Mouse (Mus musculus): ENCODE measurements around the gene Bmp8a. TPM values are rescaled to one million over a fixed set of nuclear protein-coding genes. Genes with fewer than 3 reads are reported as not detected.
"Not testable (repeated sequence)": the region's sequence is repeated elsewhere in the genome, so short reads cannot be mapped to it uniquely, and the experiment has no call there.

The Bmp8a gene
- polyA plus RNA-seq, 1 experiment from 2014 or later, result 0.23 TPM

- DNase-seq (ENCODE audit: low spot score), result no peak
- Histone ChIP-seq H3K9ac (ENCODE audit: low read length) (no peak overlapping the region), H3K4me2 (ENCODE audit: low read depth, low read length, severe bottlenecking) (no peak overlapping the region), H3K27me3 (ENCODE audit: control insufficient read depth, insufficient read depth, low read length) (no peaks in the 10 kb centered on the region), H3K4me3 (ENCODE audit: low read depth, low read length) (no peak overlapping the region), H3K27ac (ENCODE audit: low read depth, low read length) (no peak overlapping the region), H3K36me3 (ENCODE audit: control insufficient read depth, insufficient read depth, low read length) (peaks cover 24% of the 10 kb centered on the region), H3K4me1 (replicated peaks; ENCODE audit: control insufficient read depth, insufficient read depth, low read length) (no peaks in the 10 kb centered on the region), H3K9me3 (ENCODE audit: control insufficient read depth, low read length) (no peaks in the 10 kb centered on the region)
- no peak for ATAC-seq (replicated peaks; ENCODE audit: low FRiP score)
- WGBS, result 92% methylated on average over 4 of the region's 4 CpGs
Measured at GRCm38 (mm10) chr4:123298226-123298625, 44.8 kb downstream of the Bmp8a start.

GRCm38 (mm10) chr4:123297195-123297960 is 45.7 kb downstream of the Bmp8a start:
- 92% methylated on average over 21 of the region's 22 CpGs for WGBS
- Histone ChIP-seq H3K27ac (ENCODE audit: low read depth, low read length) (no peak overlapping the region), H3K27me3 (ENCODE audit: control insufficient read depth, insufficient read depth, low read length) (no peaks in the 10 kb centered on the region), H3K36me3 (ENCODE audit: control insufficient read depth, insufficient read depth, low read length) (peaks cover 24% of the 10 kb centered on the region), H3K9me3 (ENCODE audit: control insufficient read depth, low read length) (no peaks in the 10 kb centered on the region), H3K9ac (ENCODE audit: low read length) (no peak overlapping the region), H3K4me2 (ENCODE audit: low read depth, low read length, severe bottlenecking) (no peak overlapping the region), H3K4me1 (replicated peaks; ENCODE audit: control insufficient read depth, insufficient read depth, low read length) (no peaks in the 10 kb centered on the region), H3K4me3 (ENCODE audit: low read depth, low read length) (no peak overlapping the region)
- ATAC-seq (replicated peaks; ENCODE audit: low FRiP score) (no peak), DNase-seq (ENCODE audit: low spot score) (no peak)

GRCm38 (mm10) chr4:123296148-123296534 is 46.9 kb downstream of the Bmp8a start:
- Histone ChIP-seq H3K27ac (ENCODE audit: low read depth, low read length) (no peak overlapping the region), H3K4me3 (ENCODE audit: low read depth, low read length) (no peak overlapping the region), H3K36me3 (ENCODE audit: control insufficient read depth, insufficient read depth, low read length) (peaks cover 27% of the 10 kb centered on the region), H3K4me2 (ENCODE audit: low read depth, low read length, severe bottlenecking) (no peak overlapping the region), H3K4me1 (replicated peaks; ENCODE audit: control insufficient read depth, insufficient read depth, low read length) (no peaks in the 10 kb centered on the region), H3K27me3 (ENCODE audit: control insufficient read depth, insufficient read depth, low read length) (no peaks in the 10 kb centered on the region), H3K9me3 (ENCODE audit: control insufficient read depth, low read length) (no peaks in the 10 kb centered on the region), H3K9ac (ENCODE audit: low read length) (no peak overlapping the region)
- DNase-seq (ENCODE audit: low spot score) (no peak), ATAC-seq (replicated peaks; ENCODE audit: low FRiP score) (no peak)
- WGBS, result 89% methylated on average over 5 of the region's 5 CpGs

- 91% methylated on average over 21 of the region's 21 CpGs for WGBS
- no peaks in the 10 kb centered on the region for H3K4me1 ChIP-seq (replicated peaks; ENCODE audit: control insufficient read depth, insufficient read depth, low read length)
- no peak overlapping the region for H3K27ac ChIP-seq (ENCODE audit: low read depth, low read length)
- no peaks in the 10 kb centered on the region for H3K27me3 ChIP-seq (ENCODE audit: control insufficient read depth, insufficient read depth, low read length)
- no peak overlapping the region for H3K4me2 ChIP-seq (ENCODE audit: low read depth, low read length, severe bottlenecking)
- ATAC-seq (replicated peaks; ENCODE audit: low FRiP score) (no peak), DNase-seq (ENCODE audit: low spot score) (no peak)
- H3K4me3 ChIP-seq (ENCODE audit: low read depth, low read length), result no peak overlapping the region
- no peaks in the 10 kb centered on the region for H3K9me3 ChIP-seq (ENCODE audit: control insufficient read depth, low read length)
- peaks cover 27% of the 10 kb centered on the region for H3K36me3 ChIP-seq (ENCODE audit: control insufficient read depth, insufficient read depth, low read length)
- no peak overlapping the region for H3K9ac ChIP-seq (ENCODE audit: low read length)
Measured at GRCm38 (mm10) chr4:123295516-123296147, 47.4 kb downstream of the Bmp8a start.

- H3K9me3 ChIP-seq (ENCODE audit: control insufficient read depth, low read length); H3K9ac ChIP-seq (ENCODE audit: low read length); H3K4me2 ChIP-seq (ENCODE audit: low read depth, low read length, severe bottlenecking); H3K4me1 ChIP-seq (replicated peaks; ENCODE audit: control insufficient read depth, insufficient read depth, low read length); H3K4me3 ChIP-seq (ENCODE audit: low read depth, low read length); H3K27me3 ChIP-seq (ENCODE audit: control insufficient read depth, insufficient read depth, low read length); DNase-seq (ENCODE audit: low spot score); ATAC-seq (replicated peaks; ENCODE audit: low FRiP score); H3K27ac ChIP-seq (ENCODE audit: low read depth, low read length): not testable (repeated sequence)
- peaks cover 27% of the 10 kb centered on the region for H3K36me3 ChIP-seq (ENCODE audit: control insufficient read depth, insufficient read depth, low read length)
- 86% methylated on average over 15 of the region's 15 CpGs for WGBS
Measured at GRCm38 (mm10) chr4:123295026-123295425, 48.0 kb downstream of the Bmp8a start.

GRCm38 (mm10) chr4:123293661-123294443 is 49.2 kb downstream of the Bmp8a start:
- H3K4me3 ChIP-seq (ENCODE audit: low read depth, low read length), result no peak overlapping the region
- no peaks in the 10 kb centered on the region for H3K9me3 ChIP-seq (ENCODE audit: control insufficient read depth, low read length)
- no peak for ATAC-seq (replicated peaks; ENCODE audit: low FRiP score)
- H3K27me3 ChIP-seq (ENCODE audit: control insufficient read depth, insufficient read depth, low read length), result no peaks in the 10 kb centered on the region
- no peak for DNase-seq (ENCODE audit: low spot score)
- H3K9ac ChIP-seq (ENCODE audit: low read length), result no peak overlapping the region
- no peaks in the 10 kb centered on the region for H3K4me1 ChIP-seq (replicated peaks; ENCODE audit: control insufficient read depth, insufficient read depth, low read length)
- WGBS, result 84% methylated on average over 7 of the region's 7 CpGs
- peaks cover 31% of the 10 kb centered on the region for H3K36me3 ChIP-seq (ENCODE audit: control insufficient read depth, insufficient read depth, low read length)
- H3K4me2 ChIP-seq (ENCODE audit: low read depth, low read length, severe bottlenecking), result no peak overlapping the region
- H3K27ac ChIP-seq (ENCODE audit: low read depth, low read length), result no peak overlapping the region

- Histone ChIP-seq H3K27me3 (ENCODE audit: control insufficient read depth, insufficient read depth, low read length) (no peaks in the 10 kb centered on the region), H3K4me2 (ENCODE audit: low read depth, low read length, severe bottlenecking) (no peak overlapping the region), H3K4me3 (ENCODE audit: low read depth, low read length) (no peak overlapping the region), H3K9me3 (ENCODE audit: control insufficient read depth, low read length) (no peaks in the 10 kb centered on the region), H3K36me3 (ENCODE audit: control insufficient read depth, insufficient read depth, low read length) (peaks cover 27% of the 10 kb centered on the region), H3K9ac (ENCODE audit: low read length) (no peak overlapping the region), H3K27ac (ENCODE audit: low read depth, low read length) (no peak overlapping the region), H3K4me1 (replicated peaks; ENCODE audit: control insufficient read depth, insufficient read depth, low read length) (no peaks in the 10 kb centered on the region)
- WGBS, result 88% methylated on average over 7 of the region's 7 CpGs
- DNase-seq (ENCODE audit: low spot score) (no peak), ATAC-seq (replicated peaks; ENCODE audit: low FRiP score) (no peak)
Measured at GRCm38 (mm10) chr4:123292989-123293388, 50.1 kb downstream of the Bmp8a start.

GRCm38 (mm10) chr4:123292390-123292789 is 50.7 kb downstream of the Bmp8a start:
- Histone ChIP-seq H3K27me3 (ENCODE audit: control insufficient read depth, insufficient read depth, low read length) (no peaks in the 10 kb centered on the region), H3K4me3 (ENCODE audit: low read depth, low read length) (no peak overlapping the region), H3K4me2 (ENCODE audit: low read depth, low read length, severe bottlenecking) (no peak overlapping the region), H3K9me3 (ENCODE audit: control insufficient read depth, low read length) (no peaks in the 10 kb centered on the region), H3K36me3 (ENCODE audit: control insufficient read depth, insufficient read depth, low read length) (peaks cover 26% of the 10 kb centered on the region), H3K4me1 (replicated peaks; ENCODE audit: control insufficient read depth, insufficient read depth, low read length) (no peaks in the 10 kb centered on the region), H3K9ac (ENCODE audit: low read length) (no peak overlapping the region), H3K27ac (ENCODE audit: low read depth, low read length) (no peak overlapping the region)
- no peak for ATAC-seq (replicated peaks; ENCODE audit: low FRiP score)
- no peak for DNase-seq (ENCODE audit: low spot score)
- WGBS, result 91% methylated on average over 3 of the region's 3 CpGs
